Mouse (Mus musculus): ENCODE results near the gene Emilin3.

- no peak for TF ChIP-seq CTCF (IDR thresholded peaks at IDR 0.05; ENCODE audit: insufficient read depth, low read length)
- no peak for TF ChIP-seq POLR2A (IDR thresholded peaks at IDR 0.05; ENCODE audit: borderline replicate concordance, extremely low read depth, low read depth, low read length)
Observed at GRCm38 (mm10) chr2:160860363-160860762, 51.8 kb downstream of the Emilin3 start.
